In the genomic region with DNA sequence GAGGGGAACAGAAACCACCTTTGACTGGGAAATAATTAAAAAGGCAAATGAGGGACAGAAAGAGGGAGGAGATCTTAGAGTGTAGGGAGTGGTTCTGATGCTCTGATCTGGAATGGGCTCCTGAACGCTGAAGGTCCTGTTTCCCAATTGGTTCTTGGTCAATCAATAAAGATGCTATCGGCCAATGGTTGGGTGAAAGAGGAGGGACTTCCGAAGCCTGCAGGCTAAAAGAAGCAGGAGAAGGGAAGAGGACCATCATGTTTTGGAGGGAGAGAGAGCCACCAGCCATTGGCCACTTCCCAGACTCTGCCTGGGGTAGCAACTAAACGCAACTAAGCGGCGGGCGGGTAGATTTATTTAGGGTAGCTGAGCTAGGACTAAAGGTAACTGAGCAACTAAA, we compare ENCODE assay signal across 29 mouse cellular contexts. TPM values are rescaled to one million over a fixed set of nuclear protein-coding genes. Genes with fewer than 3 reads are reported as not detected.
DNase-seq lines count a peak whose midpoint lies in the region; ATAC-seq lines count a peak whose summit lies in the region.
"Had no signal": no experiment of that assay in that cellular context is flagged by ENCODE, and none has a peak within 500 bp of the region (broad histone marks: within the 10 kb centered on the region; RNA-seq: fewer than 3 reads in every experiment).

No protein-coding gene starts in this region.

- no peak; the same call in 1 of the 2 replicates for ATAC-seq in hindbrain, embryonic 11.5 days (ENCODE audit: low FRiP score)
- ATAC-seq in hindbrain, embryonic 12.5 days (ENCODE audit: low FRiP score), result no peak
- ATAC-seq: activated CD4-positive, CD25-positive, alpha-beta regulatory T cell, adult 4 months; forebrain, embryonic 15.5 days; hindbrain, embryonic 16.5 days; intestine, embryonic 15.5 days had no signal

- H3K4me2 ChIP-seq in hindbrain, embryonic 11.5 days (replicated peaks; ENCODE audit: low read depth, low read length), result no peak overlapping the region
- H3K4me2 ChIP-seq in hindbrain, embryonic 12.5 days (replicated peaks), result no peak overlapping the region
- H3K4me2 ChIP-seq: embryonic facial prominence, embryonic 13.5 days; forebrain, embryonic 12.5 days; forebrain, embryonic 15.5 days; heart, embryonic 13.5 days; hindbrain, embryonic 13.5 days; intestine, embryonic 15.5 days had no signal

- DNase-seq in embryo, embryonic 10 days (ENCODE audit: low spot score), result peak; percentile 16
- no peak for DNase-seq in embryo, embryonic 9.5 days (ENCODE audit: extremely low spot score)
- peak; percentile 3 for DNase-seq in hindbrain, embryonic 11.5 days (ENCODE audit: low spot score)
- peak; percentile 28 for DNase-seq in R1 (ENCODE audit: low read depth, low spot score)
- peak; percentile 52 for DNase-seq in brain, adult 2 months (ENCODE audit: low read depth, low spot score)
- DNase-seq in layer of hippocampus, postnatal 10 days (ENCODE audit: low spot score in 2 of 2), result no peak
- DNase-seq in ovary, adult 18-20 months (ENCODE audit: low spot score), result no peak
- DNase-seq: adrenal gland, adult 8-10 months; adrenal gland, postnatal 25 days; cerebellum, adult 18-20 months; cerebellum, adult 9-10 months; cerebellum, postnatal 14 days; gastrocnemius, adult 2 months; gastrocnemius, postnatal 25 days; heart, adult 18-20 months; heart, postnatal 14 days; heart, postnatal 4 days; kidney, adult 11 months had no signal

- no peak overlapping the region for H3K9ac ChIP-seq in hindbrain, embryonic 11.5 days (ENCODE audit: low read depth, low read length)
- no peak overlapping the region for H3K9ac ChIP-seq in hindbrain, embryonic 12.5 days
- H3K9ac ChIP-seq: embryonic facial prominence, embryonic 13.5 days; forebrain, embryonic 12.5 days; forebrain, embryonic 15.5 days; heart, embryonic 13.5 days; hindbrain, embryonic 13.5 days; intestine, embryonic 15.5 days had no signal

- no peak overlapping the region for H3K4me3 ChIP-seq in hindbrain, embryonic 11.5 days (ENCODE audit: low read depth, low read length)
- no peak overlapping the region for H3K4me3 ChIP-seq in hindbrain, embryonic 12.5 days
- H3K4me3 ChIP-seq: embryonic facial prominence, embryonic 10.5 days; embryonic facial prominence, embryonic 13.5 days; erythroblast, embryonic 14.5 days; forebrain, embryonic 12.5 days; forebrain, embryonic 15.5 days; gastrocnemius, adult 2 months; heart, embryonic 13.5 days; hindbrain, embryonic 13.5 days; intestine, embryonic 15.5 days had no signal

- WGBS in hindbrain, embryonic 11.5 days, result 79% methylated on average over 7 of the region's 7 CpGs
- 83% methylated on average over 7 of the region's 7 CpGs for WGBS in hindbrain, embryonic 12.5 days

- H3K36me3 ChIP-seq in hindbrain, embryonic 11.5 days (ENCODE audit: control insufficient read depth, insufficient read depth, low read length), result no peaks in the 10 kb centered on the region
- no peaks in the 10 kb centered on the region for H3K36me3 ChIP-seq in hindbrain, embryonic 12.5 days
- H3K36me3 ChIP-seq: embryonic facial prominence, embryonic 10.5 days; embryonic facial prominence, embryonic 13.5 days; forebrain, embryonic 12.5 days; forebrain, embryonic 15.5 days; heart, embryonic 13.5 days; hindbrain, embryonic 13.5 days; intestine, embryonic 15.5 days had no signal

- no peaks in the 10 kb centered on the region for H3K4me1 ChIP-seq in hindbrain, embryonic 11.5 days (replicated peaks; ENCODE audit: control insufficient read depth, insufficient read depth, low read length)
- no peaks in the 10 kb centered on the region for H3K4me1 ChIP-seq in hindbrain, embryonic 12.5 days
- H3K4me1 ChIP-seq: embryonic facial prominence, embryonic 13.5 days; forebrain, embryonic 12.5 days; forebrain, embryonic 15.5 days; intestine, embryonic 15.5 days had no signal

- H3K9me3 ChIP-seq in hindbrain, embryonic 11.5 days (ENCODE audit: control insufficient read depth, low read length), result no peaks in the 10 kb centered on the region
- no peaks in the 10 kb centered on the region for H3K9me3 ChIP-seq in hindbrain, embryonic 12.5 days (replicated peaks)
- H3K9me3 ChIP-seq: embryonic facial prominence, embryonic 10.5 days; embryonic facial prominence, embryonic 13.5 days; forebrain, embryonic 12.5 days; forebrain, embryonic 15.5 days; hindbrain, embryonic 13.5 days had no signal

- H3K27me3 ChIP-seq in hindbrain, embryonic 11.5 days (ENCODE audit: control insufficient read depth, insufficient read depth, low read length), result no peaks in the 10 kb centered on the region
- no peaks in the 10 kb centered on the region for H3K27me3 ChIP-seq in hindbrain, embryonic 12.5 days
- H3K27me3 ChIP-seq: forebrain, embryonic 12.5 days; forebrain, embryonic 15.5 days; heart, embryonic 13.5 days; hindbrain, embryonic 13.5 days; intestine, embryonic 15.5 days had no signal

- H3K27ac ChIP-seq in hindbrain, embryonic 11.5 days (ENCODE audit: low read depth, low read length), result no peak overlapping the region
- no peak overlapping the region for H3K27ac ChIP-seq in hindbrain, embryonic 12.5 days
- H3K27ac ChIP-seq: embryonic facial prominence, embryonic 10.5 days; embryonic facial prominence, embryonic 13.5 days; forebrain, embryonic 12.5 days; forebrain, embryonic 15.5 days; gastrocnemius, adult 2 months; heart, embryonic 13.5 days; hindbrain, embryonic 13.5 days; intestine, embryonic 15.5 days had no signal

RNA-seq across cellular contexts. Expression of a gene that starts 53.4 kb away (rescaled TPM):
- polyA plus RNA-seq in hindbrain, embryonic 11.5 days (2014; fragmentation: Nextera tagmentation; extraction: Ambion mirVana), result 8.6 and 9.5 TPM in 2 replicates
- polyA plus RNA-seq in hindbrain, embryonic 12.5 days (2016; fragmentation: Nextera tagmentation; extraction: Ambion mirVana), result 11.7 and 12.9 TPM in 2 replicates
- 10 to 100 TPM; 32.5 to 33.4 TPM for total RNA-seq in layer of hippocampus, postnatal 10 days (2021)
- polyA plus RNA-seq: activated CD4-positive, CD25-positive, alpha-beta regulatory T cell, adult 4 months; erythroblast, embryonic 14.5 days had no signal

Comparison
In these comparisons a context has a peak if more than half of its experiments do, and no peak if none do; other contexts are left out.
1. DNase-seq: peak in embryo, embryonic 10 days (single experiment), hindbrain, embryonic 11.5 days (single experiment), R1 (single experiment) and brain, adult 2 months (single experiment); none in embryo, embryonic 9.5 days (single experiment), layer of hippocampus, postnatal 10 days (0 of 2) and ovary, adult 18-20 months (single experiment).